Mouse (Mus musculus) inflammation-experienced regulatory T-cells, adult 16 weeks (primary cell): ENCODE results near the gene Olfr57. TPM values are rescaled to one million over a fixed set of nuclear protein-coding genes. Genes with fewer than 3 reads are reported as not detected.

Experiments
- polyA plus RNA-seq: library from polyadenylated mRNA; unstranded; fragments of 100-300 nt; shearing (Covaris generic); gene quantifications from one replicate; pipeline ENCODE4 v1.2.1, GENCODE M21; 2017

Gene Olfr57
- polyA plus RNA-seq = not detected

GRCm38 (mm10) chr10:79028441-79028840 is at the start of gene Olfr57:
Olfr57 (plus strand) TSS chr10:79028741.

GRCm38 (mm10) chr10:78980750-78981149 is 47.8 kb upstream of the Olfr57 start, which contains the start of gene Olfr1352:
Olfr1352 (plus strand) TSS chr10:78981050.

GRCm38 (mm10) chr10:79012172-79012571 is 16.4 kb upstream of the Olfr57 start, which contains the start of gene Olfr1351:
Olfr1351 (plus strand) TSS chr10:79012472.

Other genes starting within 250 kb of the Olfr57 start
- not detected for gene Slc1a6, start 248.2 kb upstream of the Olfr57 start, polyA plus RNA-seq
- not detected for gene Olfr1356, start 176.6 kb upstream of the Olfr57 start, polyA plus RNA-seq
- gene Olfr1355, start 153.2 kb upstream of the Olfr57 start, polyA plus RNA-seq = not detected
- not detected for gene Olfr1354, start 115.6 kb upstream of the Olfr57 start, polyA plus RNA-seq
- gene Olfr8, start 78.1 kb upstream of the Olfr57 start, polyA plus RNA-seq = not detected
- gene Olfr1353, start 65.4 kb upstream of the Olfr57 start, polyA plus RNA-seq = not detected
- gene Olfr1352, start 47.7 kb upstream of the Olfr57 start, polyA plus RNA-seq = not detected
- gene Olfr1351, start 16.3 kb upstream of the Olfr57 start, polyA plus RNA-seq = not detected
- gene 2610008E11Rik, start 68.9 kb downstream of the Olfr57 start, polyA plus RNA-seq = 35.6 TPM
- not detected for gene Vmn2r80, start 120.0 kb downstream of the Olfr57 start, polyA plus RNA-seq
- gene Vmn2r81, start 219.0 kb downstream of the Olfr57 start, polyA plus RNA-seq = not detected